Mouse (Mus musculus): ENCODE measurements at regions not wholly inside any gene's neighbourhood (a gene's known extent, or its start where the extent isn't known, plus 50 kb on each side); places are given as distances from the start of the nearest gene placed in this dataset.

- no peak for TF ChIP-seq CTCF (IDR thresholded peaks at IDR 0.05; ENCODE audit: extremely low read depth, insufficient read depth, insufficient read length, insufficient replicate concordance)
- TF ChIP-seq POLR2A (IDR thresholded peaks at IDR 0.05; ENCODE audit: low read depth, low read length), result no peak
Observed at GRCm38 (mm10) chr11:45265989-45266302, 585.9 kb upstream of the Clint1 start.

Measured in spleen, adult 2 months (tissue).